Mouse (Mus musculus) adrenal gland, adult 18-20 months (tissue): ENCODE measurements at regions not wholly inside any gene's neighbourhood (a gene's known extent, or its start where the extent isn't known, plus 50 kb on each side); places are given as distances from the start of the nearest gene placed in this dataset.

ENCODE experiments used
- DNase-seq, 2 experiments: peaks; one replicate each; pipeline ENCODE4 v3.0.0; 2021 to 2022; ENCODE audit warnings: low spot score in 2 of 2

GRCm38 (mm10) chr2:169360272-169360671 lies 227.3 kb downstream of the Gm11011 start:
- peak in 1 of 2 experiments; percentile 30 for DNase-seq

GRCm38 (mm10) chr2:169357400-169357799 lies 230.1 kb downstream of the Gm11011 start:
- no peak for DNase-seq

GRCm38 (mm10) chr2:169351547-169351946 lies 236.0 kb downstream of the Gm11011 start:
- no peak for DNase-seq

DNA sequence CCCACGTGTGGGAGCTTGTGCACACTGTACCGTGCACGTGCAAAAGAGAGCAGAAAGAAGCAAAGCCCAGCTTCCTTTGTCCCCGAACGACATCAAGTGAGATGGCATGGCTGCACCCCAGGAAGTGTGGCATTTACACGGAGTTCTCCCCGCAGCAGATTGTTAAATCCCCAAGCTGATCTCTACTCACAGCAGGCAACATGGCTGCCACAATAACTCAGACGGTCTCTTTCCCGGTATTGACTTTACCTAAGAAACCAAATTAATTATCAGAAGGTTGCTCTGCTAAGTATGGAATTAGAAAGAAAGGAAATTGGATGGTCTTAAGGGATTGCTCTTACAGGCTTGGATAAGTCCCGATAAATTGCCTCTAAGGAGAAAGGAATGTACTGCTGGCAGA lies 241.4 kb downstream of the Gm11011 start:
- DNase-seq: no peak

DNA sequence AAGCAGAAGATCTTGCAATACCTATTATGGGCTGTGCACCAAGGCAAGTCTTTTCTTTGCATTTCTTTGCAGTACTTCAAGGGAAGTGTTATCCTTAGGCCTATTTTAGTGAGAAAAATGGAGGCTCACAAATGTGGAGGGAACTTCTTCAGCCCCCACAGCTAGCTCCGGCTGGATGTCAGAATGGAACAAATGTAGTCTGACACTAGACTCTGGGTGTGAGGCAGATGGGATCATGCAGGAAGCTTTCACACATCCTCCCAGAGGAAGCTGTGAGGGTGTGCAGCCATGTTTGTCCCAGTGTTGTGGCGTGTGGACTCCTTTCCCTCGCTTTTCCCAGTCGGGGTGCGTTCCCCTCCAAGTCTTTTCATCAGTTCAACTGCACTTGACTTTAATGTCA lies 268.0 kb downstream of the Gm11011 start:
- DNase-seq: no peak

DNA sequence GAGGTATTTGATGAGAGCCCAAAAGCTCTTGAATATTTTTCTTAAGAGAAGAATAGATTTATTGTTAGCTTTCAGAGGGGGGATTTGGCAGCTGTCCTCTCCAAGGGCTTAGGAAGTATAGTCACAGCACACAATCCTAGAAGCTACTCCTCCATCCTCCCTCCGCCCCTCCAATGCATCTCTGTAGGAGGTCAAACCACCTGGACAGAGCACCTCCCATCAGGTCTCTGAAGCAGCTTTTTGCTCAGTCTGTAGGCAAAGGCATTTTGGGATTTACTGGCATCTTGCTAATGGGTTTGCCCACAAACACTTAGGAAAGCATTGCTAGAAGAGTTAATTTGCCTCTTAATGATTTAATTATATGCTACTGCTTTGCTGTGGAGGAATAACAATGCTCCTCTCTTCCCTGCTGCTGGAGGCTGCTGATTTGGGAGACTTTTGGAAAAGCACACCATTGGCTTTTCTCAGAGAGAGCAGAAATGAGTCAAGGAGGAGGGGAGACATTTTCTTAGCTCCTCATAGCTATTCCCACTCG lies 273.1 kb downstream of the Gm11011 start:
- DNase-seq: no peak

- DNase-seq: no peak
Observed at GRCm38 (mm10) chr2:169311821-169312220, 275.7 kb downstream of the Gm11011 start.

DNA sequence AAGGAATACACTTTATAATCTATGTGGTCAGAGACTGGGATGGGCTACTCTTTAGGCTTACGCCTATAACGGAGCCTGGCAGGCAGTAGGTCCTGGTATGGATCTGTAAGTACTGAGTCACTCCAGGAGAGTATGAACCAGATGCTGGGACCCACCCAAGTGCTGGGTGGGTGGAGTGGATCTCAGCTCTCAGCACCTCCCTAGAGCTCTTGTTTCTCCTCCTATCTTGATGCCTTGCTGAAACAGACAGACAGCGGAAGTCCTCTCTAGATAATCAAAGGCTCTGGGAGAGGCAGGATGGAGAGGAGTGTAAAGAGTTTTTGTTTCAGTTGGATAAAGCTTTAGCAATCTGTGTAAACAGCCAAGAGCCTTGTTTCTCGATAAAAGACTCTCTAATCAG lies 276.2 kb downstream of the Gm11011 start:
- no peak for DNase-seq

GRCm38 (mm10) chr2:169304360-169304759 lies 283.2 kb downstream of the Gm11011 start:
- DNase-seq: no peak

DNA sequence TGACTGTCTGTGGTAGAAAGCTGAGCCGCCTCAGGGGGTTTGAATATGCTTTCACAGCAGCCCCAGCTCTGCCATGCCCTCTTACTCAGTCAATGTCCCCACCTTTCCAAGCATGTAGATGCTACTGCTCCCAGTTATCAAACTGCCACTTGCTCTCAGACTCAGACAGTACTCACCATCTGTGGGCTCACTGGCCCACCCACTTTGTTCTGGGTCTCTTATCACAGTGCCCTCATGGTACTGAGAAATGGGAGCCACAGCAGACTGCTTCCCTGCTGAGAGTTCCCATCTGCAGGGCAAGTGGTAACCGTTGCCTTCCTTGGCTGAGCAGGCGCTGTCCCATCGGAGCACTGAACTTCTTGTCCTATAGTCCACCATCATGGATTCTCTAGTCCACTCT lies 286.6 kb downstream of the Gm11011 start:
- no peak for DNase-seq

DNA sequence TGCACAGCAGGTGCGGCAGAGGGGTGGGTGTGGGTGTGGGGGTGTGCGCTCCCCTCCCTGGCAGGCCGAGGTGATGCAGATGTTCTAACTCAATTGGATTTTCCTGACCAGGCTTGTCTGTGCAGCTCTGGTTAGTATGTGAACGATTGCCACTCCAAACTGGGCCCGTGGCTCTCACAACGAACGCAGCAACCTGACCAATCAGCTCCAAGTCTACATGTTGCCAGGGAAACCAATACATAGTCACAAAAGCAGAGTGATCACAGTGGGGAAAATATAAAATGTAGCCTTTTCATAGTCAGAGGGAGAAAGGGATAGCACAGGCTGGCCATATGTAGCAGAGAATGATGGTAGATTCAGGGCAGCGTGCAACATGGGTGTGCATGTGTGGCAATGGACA lies 287.1 kb downstream of the Gm11011 start:
- DNase-seq: no peak

DNA sequence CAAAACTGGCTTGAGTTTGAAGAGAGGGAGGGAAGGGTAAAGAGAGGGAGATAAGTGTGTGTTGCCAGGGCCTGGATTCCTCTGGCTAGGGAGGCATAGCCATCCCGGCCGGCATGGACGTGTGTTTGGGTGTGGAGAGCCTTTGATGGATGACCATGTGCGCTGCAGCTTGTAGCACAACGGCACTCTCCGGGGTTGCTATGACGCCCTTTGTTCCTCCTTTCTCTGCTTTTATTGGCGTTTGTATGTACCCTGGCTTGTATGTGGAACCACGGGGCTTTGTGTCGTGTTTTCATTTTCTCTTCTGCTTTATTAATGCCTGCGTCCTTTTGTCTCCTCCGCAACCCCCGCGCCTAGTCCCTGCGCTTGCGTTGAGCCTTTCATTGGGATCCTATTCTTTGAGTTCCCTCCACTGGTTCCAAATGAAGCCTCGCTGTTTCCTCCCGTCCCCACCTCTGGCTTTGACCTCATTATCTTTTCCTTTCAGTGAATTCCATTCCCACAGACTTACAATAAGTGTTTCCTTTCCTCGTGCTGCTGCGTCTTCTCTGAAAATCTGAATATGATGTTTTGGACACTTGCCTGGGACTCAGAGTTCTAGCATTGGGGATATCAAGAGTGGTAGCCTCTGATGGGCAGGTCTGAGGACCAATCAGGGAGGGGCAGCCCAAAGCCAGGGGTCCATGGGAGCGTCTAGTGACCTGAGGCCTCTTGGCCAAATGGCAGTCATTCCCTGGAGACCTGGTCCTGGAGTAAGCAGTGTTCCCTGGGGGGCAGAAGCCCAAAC lies 289.5 kb downstream of the Gm11011 start:
- no peak for DNase-seq

GRCm38 (mm10) chr2:169297226-169297625 lies 290.3 kb downstream of the Gm11011 start:
- no peak for DNase-seq

- DNase-seq: no peak
Observed at GRCm38 (mm10) chr2:169293351-169293750, 294.2 kb downstream of the Gm11011 start.

- DNase-seq: no peak
Observed at GRCm38 (mm10) chr2:169288891-169289605, 298.5 kb downstream of the Gm11011 start.

DNA sequence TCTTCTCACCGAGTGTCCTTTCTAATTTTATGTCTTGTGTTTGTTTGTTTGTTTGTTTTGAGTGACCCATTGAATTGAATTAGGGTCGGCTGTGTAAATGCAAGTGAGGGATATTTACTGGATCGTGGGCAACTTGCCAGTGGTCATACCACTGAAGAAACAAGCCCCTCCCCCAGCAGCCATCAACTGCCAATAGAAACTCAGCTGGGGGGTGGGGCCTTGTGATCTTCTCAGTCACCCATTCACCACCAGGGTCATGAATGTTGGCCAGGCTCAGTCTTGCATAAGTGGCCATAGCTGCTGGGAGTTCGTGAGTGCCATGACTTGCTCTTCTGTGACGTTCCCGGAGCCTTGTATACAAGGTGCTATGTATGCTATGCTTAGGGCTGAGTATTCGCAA lies 300.8 kb downstream of the Gm11011 start:
- DNase-seq: no peak

DNA sequence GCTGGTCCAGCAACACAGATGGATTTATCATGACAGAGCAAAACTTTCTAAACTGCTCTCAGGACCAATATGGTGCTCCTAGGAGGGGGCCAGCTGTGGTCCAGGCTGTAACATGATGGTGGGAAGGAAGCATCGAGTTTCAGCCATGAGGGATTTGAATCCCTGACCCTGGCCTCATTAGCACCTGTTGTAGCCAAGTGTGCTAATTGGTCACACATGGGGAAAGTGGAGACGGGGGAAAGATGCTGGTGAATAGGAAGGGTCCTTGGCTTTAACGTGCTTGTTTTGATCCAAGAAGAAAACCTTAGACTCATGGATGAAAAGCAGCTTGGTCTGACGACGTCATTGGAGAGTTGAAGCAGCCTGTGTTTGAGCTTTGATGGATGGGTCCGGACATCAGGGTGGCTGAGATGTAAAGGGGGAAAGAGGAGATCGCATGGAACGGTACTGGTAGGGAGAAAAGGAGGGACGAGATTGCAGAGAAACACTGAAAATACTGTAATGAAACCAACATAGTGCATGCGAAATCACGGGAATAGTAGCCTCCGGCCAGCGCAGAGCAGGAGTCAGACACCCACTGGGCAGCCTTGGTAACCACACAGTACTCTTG lies 304.9 kb downstream of the Gm11011 start:
- no peak for DNase-seq

DNA sequence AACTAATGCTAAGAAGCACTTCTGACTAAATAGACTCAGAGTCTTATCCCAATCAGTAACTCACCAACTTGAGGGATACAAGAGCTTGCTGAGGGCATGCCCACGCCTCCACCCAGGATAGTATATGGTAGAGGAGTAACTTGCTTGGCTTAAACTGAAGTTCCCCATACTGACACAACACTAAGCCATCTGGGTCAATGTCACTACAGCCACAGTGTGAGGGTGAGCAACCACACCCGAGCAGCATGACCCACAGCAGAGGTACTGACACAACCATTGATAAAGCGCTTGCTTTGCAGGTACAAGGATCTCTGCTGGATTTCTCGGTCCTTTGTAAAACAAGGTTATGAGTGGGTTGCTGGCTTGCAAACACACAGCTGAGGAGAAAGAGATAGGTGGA lies 312.2 kb downstream of the Gm11011 start:
- no peak for DNase-seq

GRCm38 (mm10) chr2:169274101-169274500 lies 313.4 kb downstream of the Gm11011 start:
- DNase-seq: peak in 1 of 2 experiments; percentile 32

DNA sequence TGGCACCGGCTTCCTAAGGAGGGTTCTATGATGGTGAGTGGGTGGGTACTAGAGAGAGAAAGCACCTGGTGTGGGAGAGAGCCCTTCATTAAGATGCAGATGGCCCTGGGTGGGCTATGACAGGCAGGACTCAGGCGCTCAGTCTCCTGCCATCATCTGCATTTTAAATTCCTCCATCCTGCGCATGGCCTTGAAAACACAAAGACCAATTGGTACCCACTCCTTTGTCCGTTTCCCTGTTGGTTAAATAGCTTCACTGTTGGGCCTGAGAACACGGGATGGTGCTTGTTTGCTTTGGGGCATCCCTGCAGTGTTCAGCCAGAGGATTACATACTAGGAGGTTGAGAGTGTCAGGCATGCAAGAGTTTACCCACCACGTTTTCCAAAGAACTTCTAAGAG lies 314.9 kb downstream of the Gm11011 start:
- no peak for DNase-seq

- no peak for DNase-seq
Observed at GRCm38 (mm10) chr2:169272018-169272417, 315.5 kb downstream of the Gm11011 start.

DNA sequence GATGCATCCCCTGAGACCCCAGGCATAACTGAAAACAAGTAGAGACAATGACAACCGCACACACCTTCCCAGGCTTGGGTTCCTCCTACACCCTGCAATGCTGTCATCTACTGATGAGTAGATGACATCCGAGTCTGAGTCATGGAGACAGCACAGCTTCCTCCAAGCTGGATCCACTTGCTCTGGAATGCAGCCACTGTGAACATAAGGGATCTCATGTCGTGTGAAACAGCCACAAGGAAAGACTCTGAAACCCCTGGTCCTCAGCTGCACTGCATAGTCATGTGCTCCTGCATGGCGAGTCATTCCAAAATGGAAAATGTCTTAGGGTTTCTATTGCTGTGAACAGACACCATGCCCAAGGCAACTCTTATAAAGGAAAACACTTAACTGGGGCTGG lies 305.2 kb upstream of the Zfp64 start:
- no peak for DNase-seq
